15 mouse cellular contexts compared by ENCODE assay signal in the genomic region with DNA sequence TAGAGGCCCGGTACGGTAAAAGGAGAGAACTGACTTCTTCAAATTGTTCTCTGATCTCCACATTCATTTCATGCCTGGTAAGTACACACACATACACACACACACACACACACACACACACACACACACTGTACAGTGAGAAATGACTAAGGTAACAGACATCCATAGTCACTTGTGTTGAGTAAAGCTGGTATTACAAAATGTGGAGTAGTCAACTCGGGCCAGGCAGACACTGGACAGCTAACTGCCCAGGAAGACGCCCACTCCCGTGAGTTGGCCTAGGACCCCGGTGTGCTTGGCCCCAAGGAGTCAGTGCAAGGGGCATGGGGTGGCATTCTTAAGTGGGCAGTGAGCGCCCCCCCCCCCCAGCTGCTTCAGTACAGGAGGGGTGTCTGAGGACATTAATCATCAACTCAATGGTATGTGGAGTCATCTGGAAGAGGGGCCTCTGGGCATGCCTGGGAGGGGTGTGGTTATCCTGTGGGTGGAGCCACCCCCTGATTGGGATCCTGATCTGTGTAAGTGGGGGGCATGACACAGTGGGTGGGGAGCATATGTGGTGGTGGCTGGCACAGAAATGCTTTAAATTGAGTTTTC. TPM values are rescaled to one million over a fixed set of nuclear protein-coding genes. Genes with fewer than 3 reads are reported as not detected.
DNase-seq lines count a peak whose midpoint lies in the region; ATAC-seq and TF ChIP-seq lines count a peak whose summit lies in the region.
"Had no signal": no experiment of that assay in that cellular context is flagged by ENCODE, and none has a peak within 500 bp of the region (broad histone marks: within the 10 kb centered on the region; RNA-seq: fewer than 3 reads in every experiment).

No protein-coding gene starts in this region.

- DNase-seq in liver, embryonic 11.5 days (ENCODE audit: low spot score): no peak
- DNase-seq in liver: no peak
- peak; percentile 75 for DNase-seq in 416B (ENCODE audit: low read depth)
- DNase-seq in NIH3T3 (ENCODE audit: low read depth): peak; percentile 75
- DNase-seq in liver, postnatal 0 days: no peak
- DNase-seq in urinary bladder, postnatal 14 days (ENCODE audit: low spot score): no peak
- DNase-seq: adrenal gland, postnatal 10 days; cerebellum, adult 9-11 months; gastrocnemius, postnatal 25 days; layer of hippocampus, postnatal 36 days; left cerebral cortex, postnatal 4 days; thymus, adult 18-20 months had no signal

- no peak overlapping the region for H3K4me3 ChIP-seq in liver, embryonic 11.5 days (ENCODE audit: low read depth, low read length)
- no peak overlapping the region for H3K4me3 ChIP-seq in liver, postnatal 0 days (ENCODE audit: low read depth, low read length)
- no peak overlapping the region for H3K4me3 ChIP-seq in midbrain, embryonic 15.5 days
- H3K4me3 ChIP-seq: embryonic facial prominence, embryonic 10.5 days; heart, embryonic 13.5 days had no signal

- WGBS in liver, embryonic 11.5 days: 84% methylated on average over 7 of the region's 7 CpGs
- 74% methylated on average over 7 of the region's 7 CpGs for WGBS in liver, postnatal 0 days (ENCODE audit: insufficient replicate concordance)
- 90% methylated on average over 7 of the region's 7 CpGs for WGBS in midbrain, embryonic 15.5 days

- no peak for TF ChIP-seq EP300 in liver, postnatal 0 days (IDR thresholded peaks at IDR 0.05; ENCODE audit: low read depth)

- H3K27ac ChIP-seq in liver, embryonic 11.5 days (ENCODE audit: low read depth, low read length): no peak overlapping the region
- no peak overlapping the region for H3K27ac ChIP-seq in liver, postnatal 0 days (ENCODE audit: low read depth)
- H3K27ac ChIP-seq in midbrain, embryonic 15.5 days: no peak overlapping the region
- H3K27ac ChIP-seq: embryonic facial prominence, embryonic 10.5 days; heart, embryonic 13.5 days had no signal

- no peak overlapping the region for H3K4me2 ChIP-seq in liver, embryonic 11.5 days
- peak overlapping the region; percentile 22; the same call in 1 of the 2 replicates for H3K4me2 ChIP-seq in liver, postnatal 0 days (ENCODE audit: low read depth, low read length)
- H3K4me2 ChIP-seq in midbrain, embryonic 15.5 days: no peak overlapping the region
- H3K4me2 ChIP-seq: heart, embryonic 13.5 days had no signal

- TF ChIP-seq CTCF in liver, postnatal 0 days (IDR thresholded peaks at IDR 0.05; ENCODE audit: low read depth): no peak

- H3K9ac ChIP-seq in liver, embryonic 11.5 days (ENCODE audit: low read depth, low read length): no peak overlapping the region
- no peak overlapping the region for H3K9ac ChIP-seq in liver, postnatal 0 days (replicated peaks)
- no peak overlapping the region for H3K9ac ChIP-seq in midbrain, embryonic 15.5 days
- H3K9ac ChIP-seq: heart, embryonic 13.5 days had no signal

- H3K27me3 ChIP-seq in liver, embryonic 11.5 days (replicated peaks; ENCODE audit: control insufficient read depth, insufficient read depth, low read length): peaks cover 6% of the 10 kb centered on the region; the same call in 1 of the 2 replicates
- H3K27me3 ChIP-seq in liver, postnatal 0 days (ENCODE audit: insufficient read depth, low read length): no peaks in the 10 kb centered on the region
- no peaks in the 10 kb centered on the region for H3K27me3 ChIP-seq in midbrain, embryonic 15.5 days (replicated peaks)

- H3K9me3 ChIP-seq in liver, embryonic 11.5 days (ENCODE audit: control insufficient read depth, low read length): no peaks in the 10 kb centered on the region
- H3K9me3 ChIP-seq in liver, postnatal 0 days (ENCODE audit: low read length): no peaks in the 10 kb centered on the region
- H3K9me3 ChIP-seq in midbrain, embryonic 15.5 days: no peaks in the 10 kb centered on the region
- H3K9me3 ChIP-seq: embryonic facial prominence, embryonic 10.5 days; heart, embryonic 13.5 days had no signal

- H3K36me3 ChIP-seq in liver, embryonic 11.5 days (ENCODE audit: control insufficient read depth, insufficient read depth, low read length): no peaks in the 10 kb centered on the region
- no peaks in the 10 kb centered on the region for H3K36me3 ChIP-seq in liver, postnatal 0 days (replicated peaks; ENCODE audit: insufficient read depth, low read length)
- H3K36me3 ChIP-seq in midbrain, embryonic 15.5 days (replicated peaks): no peaks in the 10 kb centered on the region
- H3K36me3 ChIP-seq: embryonic facial prominence, embryonic 10.5 days; heart, embryonic 13.5 days had no signal

- H3K4me1 ChIP-seq in liver, embryonic 11.5 days (replicated peaks; ENCODE audit: control insufficient read depth, insufficient read depth, low read length): peaks cover 19% of the 10 kb centered on the region
- H3K4me1 ChIP-seq in liver, postnatal 0 days (ENCODE audit: insufficient read depth): peaks cover 3% of the 10 kb centered on the region
- H3K4me1 ChIP-seq in midbrain, embryonic 15.5 days: peaks cover 5% of the 10 kb centered on the region

- ATAC-seq in liver, embryonic 11.5 days (replicated peaks; ENCODE audit: low FRiP score): peak; percentile 39
- 0 out of 2 replicates have a peak, but pooled peaks have one; percentile 12 for ATAC-seq in liver, postnatal 0 days
- no peak for ATAC-seq in midbrain, embryonic 15.5 days (replicated peaks)

RNA-seq across cellular contexts. Expression of a gene that starts 25.7 kb away (rescaled TPM):
- 30.9 and 31.3 TPM in 2 replicates for polyA plus RNA-seq in liver, embryonic 11.5 days (2014; fragmentation: Nextera tagmentation; extraction: Ambion mirVana)
- polyA plus RNA-seq in liver, postnatal 0 days (2015; fragmentation: Nextera tagmentation; extraction: Ambion mirVana): 25.6 and 25.8 TPM in 2 replicates
- 15.4 and 15.8 TPM in 2 replicates for polyA plus RNA-seq in midbrain, embryonic 15.5 days (2015; fragmentation: Nextera tagmentation; extraction: Ambion mirVana)

RNA-seq across cellular contexts. Expression of a gene that starts 41.3 kb away (rescaled TPM):
- polyA plus RNA-seq in liver, embryonic 11.5 days (2014; fragmentation: Nextera tagmentation; extraction: Ambion mirVana): 4.1 and 4.3 TPM in 2 replicates
- polyA plus RNA-seq in liver, postnatal 0 days (2015; fragmentation: Nextera tagmentation; extraction: Ambion mirVana): 1.3 and 1.4 TPM in 2 replicates
- polyA plus RNA-seq in midbrain, embryonic 15.5 days (2015; fragmentation: Nextera tagmentation; extraction: Ambion mirVana): 2.5 and 3.0 TPM in 2 replicates

Comparison
In these comparisons a context has a peak if more than half of its experiments do, and no peak if none do; other contexts are left out.
1. DNase-seq: peak in 416B (single experiment) and NIH3T3 (single experiment); none in liver, embryonic 11.5 days (single experiment), liver (single experiment), liver, postnatal 0 days (single experiment) and urinary bladder, postnatal 14 days (single experiment).